Mouse (Mus musculus) forebrain, embryonic 10.5 days (tissue): ENCODE results near the gene Vamp4. TPM values are rescaled to one million over a fixed set of nuclear protein-coding genes. Genes with fewer than 3 reads are reported as not detected.

Source experiments
- DNase-seq: peaks from one replicate; pipeline ENCODE4 v3.0.0-alpha.2; 2017; ENCODE audit warnings: low spot score; ENCODE audit errors: extremely low spot score
- H3K27ac ChIP-seq: fragments of 300-500 bp; sonication (generic); 2 replicates; pipeline ENCODE4 v1.5.1; 2016; ENCODE audit warnings: mild to moderate bottlenecking
- H3K27me3 ChIP-seq: fragments of 300-500 bp; sonication (generic); 2 replicates; pipeline ENCODE4 v1.6.1; 2016; ENCODE audit warnings: mild to moderate bottlenecking; ENCODE audit not compliant: poor library complexity, severe bottlenecking
- H3K36me3 ChIP-seq: fragments of 300-500 bp; sonication (generic); replicated peaks from 2 replicates; pipeline ENCODE4 v1.6.1; 2016; ENCODE audit warnings: mild to moderate bottlenecking, moderate library complexity
- H3K4me1 ChIP-seq: fragments of 300-500 bp; sonication (generic); 2 replicates; pipeline ENCODE4 v1.6.1; 2016
- H3K4me3 ChIP-seq: fragments of 300-500 bp; sonication (generic); 2 replicates; pipeline ENCODE4 v1.5.1; 2016; ENCODE audit warnings: mild to moderate bottlenecking, moderate library complexity
- H3K9me3 ChIP-seq: fragments of 300-500 bp; sonication (generic); 2 replicates; pipeline ENCODE4 v1.6.1; 2016; ENCODE audit warnings: mild to moderate bottlenecking, moderate library complexity
- WGBS: fragments of 180-500 bp; shearing (Covaris S2); methylation state at CpG from one replicate; pipeline ENCODE4 v1.1.7; 2016; 5-methylcytosine and 5-hydroxymethylcytosine counted together
- polyA plus RNA-seq: library from polyadenylated mRNA; unstranded; fragments of >200 nt; fragmentation: Nextera tagmentation; extraction: Ambion mirVana; gene quantifications from 2 replicates; pipeline ENCODE4 v1.2.1, GENCODE M21; 2016

Gene Vamp4
- polyA plus RNA-seq, 1 experiment from 2014 or later, result 49.0 TPM

DNA sequence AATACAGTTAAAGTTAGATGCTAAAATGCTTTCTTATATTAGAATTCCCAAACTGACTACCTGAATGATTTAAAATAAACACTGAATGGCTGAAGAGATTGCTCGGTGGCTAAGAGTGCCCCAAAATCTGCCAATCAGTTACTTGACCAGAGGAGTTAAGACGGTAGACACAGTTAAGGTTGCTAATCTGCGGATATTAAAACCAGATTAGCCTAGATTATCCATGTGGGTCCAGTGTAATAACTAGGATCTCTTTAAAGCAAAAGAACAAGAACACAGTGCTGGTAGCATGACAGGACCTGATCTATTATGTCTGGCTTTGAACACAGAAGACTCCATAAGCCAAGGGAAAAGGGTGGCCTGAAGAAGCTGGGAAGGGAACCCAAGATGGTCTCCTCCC is 16.1 kb upstream of the Vamp4 start:
- Histone ChIP-seq H3K27me3 (no peaks in the 10 kb centered on the region), H3K36me3 (no peaks in the 10 kb centered on the region), H3K9me3 (no peaks in the 10 kb centered on the region), H3K27ac (no peak overlapping the region), H3K4me3 (no peak overlapping the region), H3K4me1 (no peaks in the 10 kb centered on the region)
- DNase-seq, result no peak
- 88% methylated on average over 3 of the region's 3 CpGs for WGBS

DNA sequence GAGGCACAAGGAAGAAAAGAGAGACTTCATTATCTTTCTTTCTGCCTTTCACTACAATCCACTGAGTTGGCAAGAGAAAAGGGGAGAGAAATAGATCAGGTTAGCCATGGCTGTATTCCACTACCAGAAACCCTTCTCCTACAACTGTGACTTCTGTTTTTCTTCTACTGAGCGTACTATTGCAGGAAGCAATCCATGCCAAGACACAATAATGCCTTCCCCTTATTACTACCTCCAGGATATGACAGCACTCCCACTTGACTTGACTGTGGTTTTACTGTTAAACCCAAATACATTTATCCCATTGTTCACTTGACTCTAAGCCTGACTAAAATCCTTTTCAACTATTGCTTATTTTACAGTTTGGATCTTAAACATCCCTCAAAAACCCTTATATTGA is 7.1 kb upstream of the Vamp4 start:
- DNase-seq, result no peak
- no peaks in the 10 kb centered on the region for H3K27me3 ChIP-seq
- peaks cover 10% of the 10 kb centered on the region for H3K4me1 ChIP-seq
- WGBS, result 92% methylated on average over 1 of the region's 1 CpGs
- no peak overlapping the region for H3K27ac ChIP-seq
- H3K9me3 ChIP-seq, result no peaks in the 10 kb centered on the region
- no peaks in the 10 kb centered on the region for H3K36me3 ChIP-seq
- H3K4me3 ChIP-seq, result no peak overlapping the region

GRCm38 (mm10) chr1:162564992-162565391 is 5.3 kb upstream of the Vamp4 start:
- DNase-seq, result no peak
- H3K36me3 ChIP-seq, result no peaks in the 10 kb centered on the region
- no peaks in the 10 kb centered on the region for H3K27me3 ChIP-seq
- no peak overlapping the region for H3K4me3 ChIP-seq
- peaks cover 19% of the 10 kb centered on the region for H3K4me1 ChIP-seq
- 62% methylated on average over 3 of the region's 3 CpGs for WGBS
- H3K9me3 ChIP-seq, result no peaks in the 10 kb centered on the region
- no peak overlapping the region for H3K27ac ChIP-seq

DNA sequence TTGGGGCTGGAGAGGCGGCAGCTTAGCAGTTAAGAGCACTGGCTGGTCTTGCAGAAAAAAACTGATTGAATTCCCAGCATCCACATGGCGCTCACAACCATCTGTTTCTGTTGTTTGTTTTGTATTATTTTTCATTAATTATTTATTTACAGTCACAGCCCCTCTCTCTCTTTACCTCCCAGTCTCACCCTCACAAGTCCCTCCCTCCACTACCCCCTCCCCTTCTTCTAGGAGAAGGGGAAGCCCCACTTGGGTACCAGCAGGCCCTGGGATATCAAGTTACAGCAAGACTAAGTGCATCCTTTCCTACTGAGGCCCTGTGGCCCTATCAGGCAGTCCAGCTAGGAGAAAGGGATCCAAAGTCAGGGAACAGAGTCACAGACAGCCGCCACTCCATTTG is 3.0 kb upstream of the Vamp4 start:
- WGBS, result 43% methylated on average over 3 of the region's 3 CpGs
- H3K4me3 ChIP-seq, result no peak overlapping the region
- H3K4me1 ChIP-seq, result peaks cover 27% of the 10 kb centered on the region
- H3K36me3 ChIP-seq, result no peaks in the 10 kb centered on the region
- H3K27me3 ChIP-seq, result no peaks in the 10 kb centered on the region
- no peaks in the 10 kb centered on the region for H3K9me3 ChIP-seq
- H3K27ac ChIP-seq, result no peak overlapping the region
- no peak for DNase-seq

- peak overlapping the region; percentile 94 for H3K4me3 ChIP-seq
- peaks cover 20% of the 10 kb centered on the region for H3K36me3 ChIP-seq
- H3K27ac ChIP-seq, result peak overlapping the region; percentile 98
- no peaks in the 10 kb centered on the region for H3K27me3 ChIP-seq
- under 1% methylated on average over 46 of the region's 46 CpGs for WGBS
- peaks cover 27% of the 10 kb centered on the region for H3K4me1 ChIP-seq
- H3K9me3 ChIP-seq, result peaks cover 7% of the 10 kb centered on the region; the same call in 1 of the 2 replicates
- no peak for DNase-seq
Measured at GRCm38 (mm10) chr1:162570931-162571601, 751 bp downstream of the Vamp4 start.

- Histone ChIP-seq H3K4me3 (no peak overlapping the region), H3K36me3 (peaks cover 57% of the 10 kb centered on the region), H3K4me1 (peaks cover 9% of the 10 kb centered on the region), H3K27ac (no peak overlapping the region), H3K9me3 (peaks cover 7% of the 10 kb centered on the region; the same call in 1 of the 2 replicates), H3K27me3 (no peaks in the 10 kb centered on the region)
- no peak for DNase-seq
- 96% methylated on average over 3 of the region's 3 CpGs for WGBS
Measured at GRCm38 (mm10) chr1:162575098-162575497, 4.8 kb downstream of the Vamp4 start.

- Histone ChIP-seq H3K27me3 (no peaks in the 10 kb centered on the region), H3K9me3 (no peaks in the 10 kb centered on the region), H3K27ac (no peak overlapping the region), H3K4me3 (no peak overlapping the region), H3K4me1 (no peaks in the 10 kb centered on the region), H3K36me3 (peaks cover 44% of the 10 kb centered on the region)
- DNase-seq, result no peak
- WGBS, result 90% methylated on average over 2 of the region's 2 CpGs
Measured at GRCm38 (mm10) chr1:162582884-162583283, 12.6 kb downstream of the Vamp4 start.

DNA sequence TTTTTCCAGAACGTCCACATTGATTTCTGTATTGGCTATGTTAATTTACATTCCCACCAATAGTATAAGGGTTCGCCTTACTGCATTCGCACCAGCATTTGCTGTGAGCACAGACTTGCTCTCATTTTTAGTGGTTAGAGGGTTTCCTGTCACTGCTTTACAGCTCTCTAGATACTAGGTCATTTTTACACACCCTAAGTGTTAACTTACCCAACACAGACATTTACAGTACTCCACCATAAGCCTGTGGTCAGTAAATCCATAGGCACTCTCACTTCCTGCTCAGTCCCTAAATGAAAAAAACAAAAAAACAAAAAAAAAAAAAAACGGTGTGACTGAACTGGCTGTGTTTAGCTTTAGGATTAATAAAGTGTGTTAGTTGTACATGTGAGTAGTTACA is 16.0 kb downstream of the Vamp4 start:
- 80% methylated on average over 4 of the region's 4 CpGs for WGBS
- H3K4me1 ChIP-seq, result peaks cover 12% of the 10 kb centered on the region
- peaks cover 23% of the 10 kb centered on the region for H3K36me3 ChIP-seq
- H3K27ac ChIP-seq, result no peak overlapping the region
- no peak overlapping the region for H3K4me3 ChIP-seq
- H3K9me3 ChIP-seq, result no peaks in the 10 kb centered on the region
- DNase-seq, result no peak
- H3K27me3 ChIP-seq, result no peaks in the 10 kb centered on the region

DNA sequence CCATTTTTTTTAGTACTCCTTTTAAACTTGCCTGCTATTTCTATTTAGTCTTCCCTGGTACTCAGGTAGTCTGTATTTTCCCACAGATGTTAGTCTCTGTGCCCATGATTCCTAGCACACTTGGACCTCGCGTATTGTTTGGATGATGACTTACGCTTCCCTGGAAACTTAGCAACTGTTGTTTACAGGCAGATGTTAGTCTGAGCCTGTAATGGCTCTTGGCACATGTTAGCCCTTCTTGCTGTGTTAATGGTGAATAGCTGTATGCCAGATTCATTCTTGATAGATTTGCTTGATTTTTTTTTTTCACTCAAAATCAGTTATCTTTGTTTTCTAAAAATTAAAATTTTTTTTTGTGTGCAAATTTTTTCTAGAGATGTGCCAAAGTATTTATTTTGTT is 18.3 kb downstream of the Vamp4 start:
- H3K27me3 ChIP-seq, result no peaks in the 10 kb centered on the region
- no peak overlapping the region for H3K4me3 ChIP-seq
- H3K4me1 ChIP-seq, result peaks cover 12% of the 10 kb centered on the region
- H3K36me3 ChIP-seq, result peaks cover 17% of the 10 kb centered on the region
- peak overlapping the region; percentile 72; the same call in 1 of the 2 replicates for H3K27ac ChIP-seq
- 88% methylated on average over 3 of the region's 3 CpGs for WGBS
- H3K9me3 ChIP-seq, result no peaks in the 10 kb centered on the region
- DNase-seq, result no peak

GRCm38 (mm10) chr1:162589443-162589842 is 19.1 kb downstream of the Vamp4 start:
- Histone ChIP-seq H3K27ac (peak overlapping the region; percentile 72), H3K9me3 (no peaks in the 10 kb centered on the region), H3K4me1 (peaks cover 12% of the 10 kb centered on the region), H3K4me3 (no peak overlapping the region), H3K27me3 (no peaks in the 10 kb centered on the region), H3K36me3 (peaks cover 12% of the 10 kb centered on the region)
- 5% methylated on average over 9 of the region's 9 CpGs for WGBS
- peak; percentile 56 for DNase-seq

DNA sequence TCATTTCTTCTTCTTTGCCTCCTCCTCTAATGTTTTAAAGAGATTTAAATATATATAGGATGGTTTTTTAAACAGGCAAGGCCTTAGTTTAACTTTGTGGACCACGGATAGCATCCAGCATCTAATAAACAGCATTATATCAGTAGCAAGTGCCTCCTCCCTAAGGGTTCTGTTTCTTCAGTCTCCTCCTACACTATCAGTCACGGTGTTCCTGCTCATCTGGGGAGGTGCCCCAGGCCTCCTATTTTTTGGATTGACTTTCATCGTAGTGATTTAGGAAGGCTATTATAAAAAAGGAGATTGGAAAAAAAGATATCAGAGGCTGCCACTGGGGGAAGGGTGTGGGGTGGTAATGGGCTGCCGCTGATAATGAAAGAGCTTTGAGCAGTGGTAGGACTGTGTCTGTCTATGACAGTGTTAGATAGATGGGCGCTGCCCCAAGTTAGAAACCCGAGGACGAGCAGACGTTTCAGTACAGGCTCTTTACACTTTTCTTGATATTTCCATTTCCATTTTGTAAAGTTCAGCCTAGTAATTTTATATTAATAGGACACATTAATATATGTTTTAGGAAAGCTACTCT is 20.2 kb downstream of the Vamp4 start:
- 87% methylated on average over 8 of the region's 8 CpGs for WGBS
- no peak for DNase-seq
- H3K36me3 ChIP-seq, result peaks cover 8% of the 10 kb centered on the region

DNA sequence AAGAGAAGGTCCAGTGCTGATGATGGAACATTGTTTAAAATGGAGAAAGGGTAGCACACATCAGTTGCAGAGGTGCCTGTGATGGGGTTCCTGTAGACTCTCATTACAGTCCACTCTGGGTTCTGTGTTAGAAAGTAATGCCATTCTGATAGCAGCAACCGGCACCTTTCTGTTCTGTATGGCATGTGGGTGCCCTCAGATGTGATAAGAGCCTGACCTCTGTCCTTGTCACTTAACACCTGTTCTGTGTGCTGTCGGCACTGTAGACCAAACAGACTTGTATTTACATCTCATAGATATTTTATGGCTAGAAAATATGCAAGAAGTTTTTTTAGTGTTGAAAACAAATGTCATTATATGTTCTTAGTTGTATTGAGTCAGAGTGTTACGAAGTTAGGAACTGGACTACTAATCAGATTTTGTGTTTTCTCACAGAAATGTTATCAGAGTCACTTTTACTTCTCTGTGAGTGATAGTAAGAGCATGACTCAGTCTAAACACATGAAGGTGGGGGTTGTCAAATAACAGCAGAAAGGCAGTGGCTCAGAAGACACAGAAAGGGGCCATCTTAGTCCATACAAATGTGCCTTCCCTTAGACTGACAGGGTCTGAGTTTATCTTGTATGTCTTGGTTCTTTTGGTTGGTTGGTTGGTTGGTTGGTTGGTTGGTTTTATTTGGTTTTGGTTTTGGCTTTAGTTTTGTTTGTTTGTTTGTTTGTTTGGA is 27.2 kb downstream of the Vamp4 start:
- peaks cover 37% of the 10 kb centered on the region for H3K36me3 ChIP-seq
- no peak overlapping the region for H3K4me3 ChIP-seq
- no peak for DNase-seq
- H3K4me1 ChIP-seq, result no peaks in the 10 kb centered on the region
- no peaks in the 10 kb centered on the region for H3K9me3 ChIP-seq
- H3K27ac ChIP-seq, result no peak overlapping the region
- H3K27me3 ChIP-seq, result no peaks in the 10 kb centered on the region
- 91% methylated on average over 3 of the region's 3 CpGs for WGBS

More for the DNA sequence above, 20.2 kb downstream of the Vamp4 start:
- Histone ChIP-seq H3K4me1 (peaks cover 12% of the 10 kb centered on the region), H3K4me3 (no peak overlapping the region), H3K9me3 (no peaks in the 10 kb centered on the region), H3K27me3 (no peaks in the 10 kb centered on the region), H3K27ac (no peak overlapping the region)

GRCm38 (mm10) chr1:162599617-162600016 is 29.3 kb downstream of the Vamp4 start:
- no peak for DNase-seq
- peaks cover 42% of the 10 kb centered on the region for H3K36me3 ChIP-seq
- H3K4me1 ChIP-seq, result no peaks in the 10 kb centered on the region
- H3K9me3 ChIP-seq, result no peaks in the 10 kb centered on the region
- no peak overlapping the region for H3K27ac ChIP-seq
- H3K27me3 ChIP-seq, result no peaks in the 10 kb centered on the region
- H3K4me3 ChIP-seq, result no peak overlapping the region
- WGBS, result 90% methylated on average over 5 of the region's 5 CpGs
